Mouse (Mus musculus) kidney, embryonic 15.5 days (tissue): ENCODE measurements around the gene 2010300C02Rik. TPM values are rescaled to one million over a fixed set of nuclear protein-coding genes. Genes with fewer than 3 reads are reported as not detected.
A peak's percentile ranks its signal among the peaks of the same experiment; 100 is the strongest.

ENCODE experiments used
- ATAC-seq: fragments of 200-750 bp; cut with Nextera tagmentation; replicated peaks from 2 replicates; pipeline ENCODE4 v1.8.0; 2017; ENCODE audit warnings: moderate TSS enrichment; ENCODE audit not compliant: low FRiP score
- H3K27ac ChIP-seq: fragments of 300-500 bp; sonication (generic); 2 replicates; pipeline ENCODE4 v1.5.1; 2015; ENCODE audit warnings: mild to moderate bottlenecking, inconsistent platforms
- H3K27me3 ChIP-seq: fragments of 300-500 bp; sonication (generic); 2 replicates; pipeline ENCODE4 v1.6.1; 2015; ENCODE audit warnings: inconsistent platforms
- H3K36me3 ChIP-seq: fragments of 300-500 bp; sonication (generic); 2 replicates; pipeline ENCODE4 v1.6.1; 2015; ENCODE audit warnings: inconsistent platforms
- H3K4me1 ChIP-seq: fragments of 300-500 bp; sonication (generic); 2 replicates; pipeline ENCODE4 v1.6.1; 2015; ENCODE audit warnings: inconsistent platforms
- H3K4me2 ChIP-seq: fragments of 300-500 bp; sonication (generic); 2 replicates; pipeline ENCODE4 v1.6.1; 2015; ENCODE audit warnings: moderate library complexity, mild to moderate bottlenecking, inconsistent platforms
- H3K4me3 ChIP-seq: fragments of 300-500 bp; sonication (generic); replicated peaks from 2 replicates; pipeline ENCODE4 v1.5.1; 2015; ENCODE audit warnings: mild to moderate bottlenecking, inconsistent platforms
- H3K9ac ChIP-seq: fragments of 300-500 bp; sonication (generic); 2 replicates; pipeline ENCODE4 v1.6.1; 2015; ENCODE audit warnings: mild to moderate bottlenecking, inconsistent platforms
- H3K9me3 ChIP-seq: fragments of 300-500 bp; sonication (generic); replicated peaks from 2 replicates; pipeline ENCODE4 v1.6.1; 2016; ENCODE audit warnings: inconsistent platforms
- WGBS: fragments of 180-500 bp; shearing (Covaris S2); methylation state at CpG from one replicate; pipeline ENCODE4 v1.1.7; 2015; ENCODE audit warnings: mixed read lengths; 5-methylcytosine and 5-hydroxymethylcytosine counted together
- polyA plus RNA-seq: library from polyadenylated mRNA; unstranded; fragments of >200 nt; fragmentation: Nextera tagmentation; extraction: Ambion mirVana; gene quantifications from 2 replicates; pipeline ENCODE4 v1.2.1, GENCODE M21; 2015

Gene 2010300C02Rik
- polyA plus RNA-seq, 1 experiment from 2014 or later: 2.2 TPM

- Histone ChIP-seq H3K27me3 (0 out of 2 replicates have a peak, but pooled peaks cover 3% of the 10 kb centered on the region), H3K4me1 (no peaks in the 10 kb centered on the region), H3K4me2 (no peak overlapping the region), H3K27ac (no peak overlapping the region), H3K9me3 (no peaks in the 10 kb centered on the region), H3K36me3 (no peaks in the 10 kb centered on the region), H3K9ac (no peak overlapping the region), H3K4me3 (no peak overlapping the region)
- no peak for ATAC-seq
- 69% methylated on average over 5 of the region's 5 CpGs for WGBS
These were observed 86.4 kb downstream of the 2010300C02Rik start for GRCm38 (mm10) chr1:37633516-37633915.

GRCm38 (mm10) chr1:37632425-37632824 lies 87.5 kb downstream of the 2010300C02Rik start:
- no peaks in the 10 kb centered on the region for H3K9me3 ChIP-seq
- H3K27ac ChIP-seq: no peak overlapping the region
- H3K27me3 ChIP-seq: 0 out of 2 replicates have a peak, but pooled peaks cover under 1% of the 10 kb centered on the region
- no peak overlapping the region for H3K9ac ChIP-seq
- no peak for ATAC-seq
- no peaks in the 10 kb centered on the region for H3K4me1 ChIP-seq
- WGBS: 77% methylated on average over 8 of the region's 8 CpGs
- H3K4me2 ChIP-seq: no peak overlapping the region
- H3K4me3 ChIP-seq: no peak overlapping the region
- no peaks in the 10 kb centered on the region for H3K36me3 ChIP-seq

- Histone ChIP-seq H3K9ac (no peak overlapping the region), H3K27ac (no peak overlapping the region), H3K9me3 (no peaks in the 10 kb centered on the region), H3K4me1 (no peaks in the 10 kb centered on the region), H3K4me2 (no peak overlapping the region), H3K36me3 (no peaks in the 10 kb centered on the region), H3K4me3 (no peak overlapping the region), H3K27me3 (no peaks in the 10 kb centered on the region)
- ATAC-seq: no peak
- WGBS: 84% methylated on average over 6 of the region's 6 CpGs
These were observed 88.4 kb downstream of the 2010300C02Rik start for GRCm38 (mm10) chr1:37631456-37631855.

GRCm38 (mm10) chr1:37630412-37631210 lies 89.3 kb downstream of the 2010300C02Rik start:
- Histone ChIP-seq H3K4me3 (no peak overlapping the region), H3K4me2 (no peak overlapping the region), H3K27ac (no peak overlapping the region), H3K36me3 (no peaks in the 10 kb centered on the region), H3K9ac (no peak overlapping the region), H3K4me1 (no peaks in the 10 kb centered on the region), H3K27me3 (no peaks in the 10 kb centered on the region), H3K9me3 (no peaks in the 10 kb centered on the region)
- WGBS: 78% methylated on average over 10 of the region's 10 CpGs
- ATAC-seq: no peak

GRCm38 (mm10) chr1:37629876-37630275 lies 90.0 kb downstream of the 2010300C02Rik start:
- Histone ChIP-seq H3K4me3 (no peak overlapping the region), H3K9ac (no peak overlapping the region), H3K4me2 (no peak overlapping the region), H3K27me3 (no peaks in the 10 kb centered on the region), H3K36me3 (no peaks in the 10 kb centered on the region), H3K9me3 (no peaks in the 10 kb centered on the region), H3K27ac (no peak overlapping the region), H3K4me1 (no peaks in the 10 kb centered on the region)
- WGBS: 89% methylated on average over 5 of the region's 5 CpGs
- ATAC-seq: no peak

GRCm38 (mm10) chr1:37628749-37629148 lies 91.1 kb downstream of the 2010300C02Rik start:
- WGBS: 39% methylated on average over 6 of the region's 6 CpGs
- H3K27ac ChIP-seq: no peak overlapping the region
- H3K4me3 ChIP-seq: no peak overlapping the region

GRCm38 (mm10) chr1:37624185-37624584 lies 95.7 kb downstream of the 2010300C02Rik start:
- Histone ChIP-seq H3K4me2 (no peak overlapping the region), H3K27ac (no peak overlapping the region), H3K4me3 (no peak overlapping the region), H3K9ac (no peak overlapping the region), H3K4me1 (peaks cover 12% of the 10 kb centered on the region; the same call in 1 of the 2 replicates), H3K9me3 (no peaks in the 10 kb centered on the region), H3K36me3 (no peaks in the 10 kb centered on the region), H3K27me3 (no peaks in the 10 kb centered on the region)
- 91% methylated on average over 17 of the region's 17 CpGs for WGBS
- ATAC-seq: peak; percentile 16; the same call in 1 of the 2 replicates

More at GRCm38 (mm10) chr1:37628749-37629148, 91.1 kb downstream of the 2010300C02Rik start:
- no peaks in the 10 kb centered on the region for H3K36me3 ChIP-seq
- ATAC-seq: no peak
- no peak overlapping the region for H3K4me2 ChIP-seq
- H3K9ac ChIP-seq: no peak overlapping the region
- H3K27me3 ChIP-seq: no peaks in the 10 kb centered on the region
- no peaks in the 10 kb centered on the region for H3K9me3 ChIP-seq
- no peaks in the 10 kb centered on the region for H3K4me1 ChIP-seq

- Histone ChIP-seq H3K27ac (0 out of 2 replicates have a peak overlapping the region, but pooled peaks have one; percentile 37), H3K27me3 (no peaks in the 10 kb centered on the region), H3K9ac (no peak overlapping the region), H3K4me3 (no peak overlapping the region), H3K36me3 (no peaks in the 10 kb centered on the region), H3K4me2 (no peak overlapping the region), H3K9me3 (no peaks in the 10 kb centered on the region), H3K4me1 (peaks cover 12% of the 10 kb centered on the region)
- ATAC-seq: peak; percentile 81
- WGBS: 41% methylated on average over 6 of the region's 6 CpGs
These were observed 97.8 kb downstream of the 2010300C02Rik start for GRCm38 (mm10) chr1:37622049-37622448.

- WGBS: 52% methylated on average over 1 of the region's 1 CpGs
- Histone ChIP-seq H3K4me2 (no peak overlapping the region), H3K27ac (no peak overlapping the region), H3K9me3 (no peaks in the 10 kb centered on the region), H3K9ac (no peak overlapping the region), H3K36me3 (no peaks in the 10 kb centered on the region), H3K4me3 (no peak overlapping the region), H3K27me3 (no peaks in the 10 kb centered on the region), H3K4me1 (peaks cover 36% of the 10 kb centered on the region)
- no peak for ATAC-seq
These were observed 100.3 kb downstream of the 2010300C02Rik start for GRCm38 (mm10) chr1:37619542-37619941.

- H3K27ac ChIP-seq: no peak overlapping the region
- no peaks in the 10 kb centered on the region for H3K9me3 ChIP-seq
- H3K27me3 ChIP-seq: no peaks in the 10 kb centered on the region
- H3K9ac ChIP-seq: no peak overlapping the region
- H3K4me1 ChIP-seq: peaks cover 43% of the 10 kb centered on the region
- 71% methylated on average over 5 of the region's 5 CpGs for WGBS
- no peak for ATAC-seq
- H3K36me3 ChIP-seq: no peaks in the 10 kb centered on the region
- H3K4me3 ChIP-seq: no peak overlapping the region
- no peak overlapping the region for H3K4me2 ChIP-seq
These were observed 102.8 kb downstream of the 2010300C02Rik start for GRCm38 (mm10) chr1:37617047-37617446.

- H3K4me1 ChIP-seq: peaks cover 44% of the 10 kb centered on the region
- no peaks in the 10 kb centered on the region for H3K36me3 ChIP-seq
- H3K4me2 ChIP-seq: no peak overlapping the region
- WGBS: 19% methylated on average over 4 of the region's 4 CpGs
- H3K4me3 ChIP-seq: no peak overlapping the region
- no peaks in the 10 kb centered on the region for H3K27me3 ChIP-seq
- no peak overlapping the region for H3K27ac ChIP-seq
- no peak overlapping the region for H3K9ac ChIP-seq
- ATAC-seq: 0 out of 2 replicates have a peak, but pooled peaks have one; percentile 2
- no peaks in the 10 kb centered on the region for H3K9me3 ChIP-seq
These were observed 103.3 kb downstream of the 2010300C02Rik start for GRCm38 (mm10) chr1:37616569-37616968.

GRCm38 (mm10) chr1:37615290-37616040 lies 104.4 kb downstream of the 2010300C02Rik start:
- no peaks in the 10 kb centered on the region for H3K36me3 ChIP-seq
- 0 out of 2 replicates have a peak, but pooled peaks have one; percentile 37 for ATAC-seq
- H3K27ac ChIP-seq: no peak overlapping the region
- H3K9ac ChIP-seq: no peak overlapping the region
- WGBS: 69% methylated on average over 12 of the region's 12 CpGs
- peaks cover 39% of the 10 kb centered on the region for H3K4me1 ChIP-seq
- H3K4me3 ChIP-seq: no peak overlapping the region
- H3K27me3 ChIP-seq: no peaks in the 10 kb centered on the region
- H3K9me3 ChIP-seq: no peaks in the 10 kb centered on the region
- no peak overlapping the region for H3K4me2 ChIP-seq
